Mouse (Mus musculus): ENCODE results near the gene Unc13a.

The Unc13a gene

DNA sequence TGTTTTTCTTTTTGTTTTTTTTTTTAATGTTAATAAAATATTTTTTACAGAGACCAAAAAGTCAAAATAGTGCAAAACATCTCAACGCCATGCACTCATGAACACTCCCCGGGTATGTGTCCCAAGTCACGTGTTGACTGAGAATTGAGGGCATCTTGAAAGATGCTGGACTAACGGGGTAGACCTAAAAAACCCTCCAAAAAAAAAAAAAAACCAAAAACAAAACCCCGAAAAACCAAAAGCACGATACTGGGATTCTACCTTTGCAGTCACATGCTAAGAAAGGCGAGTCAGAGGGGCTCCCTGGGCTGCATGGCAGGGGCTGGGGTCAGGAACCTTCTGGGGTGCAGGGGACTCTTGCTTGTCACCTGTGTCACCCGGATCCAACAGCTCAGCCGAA, 44.8 kb downstream of the Unc13a start:
- no peak for TF ChIP-seq GATA4 (IDR thresholded peaks at IDR 0.05; ENCODE audit: insufficient replicate concordance, low read length)

DNA sequence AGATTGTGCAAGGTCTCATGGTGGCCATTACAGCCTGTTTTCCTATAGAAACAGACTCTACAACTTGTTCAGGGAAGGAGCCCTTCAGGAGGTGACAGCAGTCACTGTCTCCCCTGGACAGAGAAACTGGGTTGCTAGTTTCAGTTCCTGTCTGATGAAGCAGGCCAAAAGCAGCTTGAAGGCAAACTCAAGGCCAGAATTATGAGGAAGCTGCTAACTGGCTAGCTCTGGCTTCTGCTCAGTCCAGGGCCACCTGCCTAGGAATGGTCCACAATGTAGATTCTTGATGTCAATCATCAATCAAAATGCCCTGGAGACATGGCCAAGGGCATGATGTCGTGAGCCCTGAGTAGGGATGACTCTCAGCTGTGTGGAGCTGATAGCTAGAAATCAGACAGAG, 46.5 kb downstream of the Unc13a start:
- no peak for TF ChIP-seq GATA4 (IDR thresholded peaks at IDR 0.05; ENCODE audit: insufficient replicate concordance, low read length)

DNA sequence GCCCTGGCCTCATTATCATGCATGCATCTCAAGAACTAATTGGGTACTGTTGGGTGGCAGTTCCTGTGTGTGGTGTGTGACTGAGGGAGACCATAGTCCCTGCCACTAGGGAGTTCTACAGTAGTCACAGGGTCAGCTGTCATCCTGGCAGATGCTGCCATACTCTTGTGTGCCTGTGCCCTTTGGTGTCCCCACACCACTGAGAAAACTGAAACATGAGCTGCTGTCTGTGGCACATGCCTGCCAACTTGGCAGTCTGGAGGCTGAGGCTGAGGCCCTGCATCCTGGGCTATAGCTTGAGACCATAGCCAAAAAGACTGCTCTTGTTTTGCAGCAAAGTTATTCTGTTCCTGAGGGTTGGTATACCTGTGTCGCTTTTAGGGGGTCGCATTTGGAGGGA, 51.8 kb downstream of the Unc13a start:
- TF ChIP-seq GATA4 (IDR thresholded peaks at IDR 0.05; ENCODE audit: insufficient replicate concordance, low read length) = no peak

DNA sequence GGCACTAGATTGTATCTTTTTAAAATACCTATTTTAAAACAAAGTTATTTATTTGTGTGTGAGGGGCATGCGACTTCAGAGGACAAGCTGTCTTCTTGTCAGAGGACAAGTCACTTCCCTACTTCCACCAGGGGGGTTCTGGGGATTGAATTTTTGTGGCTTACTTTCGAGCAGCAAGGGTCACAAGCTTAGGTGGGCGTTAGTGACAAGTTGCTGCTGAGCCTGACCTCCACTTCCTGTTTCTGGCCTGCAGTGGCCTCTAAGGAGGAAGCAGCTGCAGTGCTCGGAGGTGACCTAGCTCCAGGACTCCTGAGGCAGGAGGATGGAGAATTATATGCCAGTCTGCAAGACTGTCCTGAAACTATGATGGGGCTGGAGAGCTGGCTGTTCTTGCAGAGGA, 58.1 kb downstream of the Unc13a start:
- TF ChIP-seq GATA4 (IDR thresholded peaks at IDR 0.05; ENCODE audit: insufficient replicate concordance, low read length) = no peak

DNA sequence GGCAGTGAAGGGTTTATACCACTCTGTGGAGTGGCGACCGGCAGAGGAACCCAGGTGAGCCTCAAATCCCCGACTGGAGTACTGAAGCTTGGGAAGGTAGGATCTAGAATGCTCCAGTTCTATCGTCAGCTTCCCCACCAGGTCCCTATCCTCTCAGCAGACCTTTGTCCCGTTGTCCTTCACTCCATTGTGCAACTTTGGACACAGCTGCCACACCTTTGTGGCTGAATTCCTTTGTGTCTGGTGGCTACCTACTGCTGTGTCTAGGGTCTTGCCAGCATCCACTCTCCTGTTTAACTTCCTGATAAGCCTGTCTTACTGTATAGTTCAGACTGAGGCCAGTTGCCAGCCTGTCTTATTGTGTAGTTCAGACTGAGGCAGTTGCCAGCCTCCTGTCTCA, 59.4 kb downstream of the Unc13a start:
- TF ChIP-seq GATA4 (IDR thresholded peaks at IDR 0.05; ENCODE audit: insufficient replicate concordance, low read length) = no peak

DNA sequence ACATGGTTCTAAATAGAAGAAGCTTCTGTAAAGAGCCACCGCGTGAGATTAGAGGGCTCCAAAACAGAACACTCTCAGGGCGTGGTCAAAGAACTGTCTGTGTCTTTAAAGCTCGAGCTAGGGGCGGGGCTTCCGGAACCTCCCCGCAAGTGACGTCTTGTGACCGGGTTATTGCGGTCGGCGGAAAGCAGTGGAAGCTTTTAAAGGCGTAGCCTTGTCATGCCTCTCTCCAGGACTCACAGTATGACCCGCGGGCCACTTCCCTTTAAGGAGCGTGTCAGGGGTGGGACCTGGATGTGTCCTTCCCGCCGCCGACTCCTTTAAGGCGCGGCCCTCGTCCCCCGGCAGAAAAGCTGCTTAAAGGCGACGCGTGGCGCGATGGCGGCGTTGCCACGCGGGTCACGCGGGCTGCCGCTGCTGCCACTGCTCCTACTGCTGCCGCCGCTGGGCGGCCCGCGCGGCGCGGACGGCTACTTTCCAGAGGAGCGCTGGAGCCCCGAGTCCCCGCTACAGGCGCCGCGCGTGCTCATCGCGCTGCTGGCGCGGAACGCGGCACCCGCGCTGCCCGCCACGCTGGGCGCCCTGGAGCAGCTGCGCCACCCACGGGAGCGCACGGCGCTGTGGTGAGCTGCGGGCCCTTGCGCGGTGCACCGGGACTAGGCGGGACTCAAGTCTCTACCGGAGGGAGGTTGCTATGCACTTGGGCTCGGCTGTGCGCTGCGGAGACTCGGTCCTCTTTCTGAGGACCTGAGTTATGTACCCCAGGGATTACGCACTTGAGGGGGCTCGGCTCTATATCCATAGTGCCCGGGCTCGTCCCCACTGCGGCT, 60.5 kb downstream of the Unc13a start, which contains the start of gene Colgalt1:
Gene Colgalt1, plus strand, starts transcription at position 177 of the 830 bp plus-strand sequence.
- TF ChIP-seq GATA4 (IDR thresholded peaks at IDR 0.05; ENCODE audit: insufficient replicate concordance, low read length) = no peak; the same call in 1 of the 2 replicates

DNA sequence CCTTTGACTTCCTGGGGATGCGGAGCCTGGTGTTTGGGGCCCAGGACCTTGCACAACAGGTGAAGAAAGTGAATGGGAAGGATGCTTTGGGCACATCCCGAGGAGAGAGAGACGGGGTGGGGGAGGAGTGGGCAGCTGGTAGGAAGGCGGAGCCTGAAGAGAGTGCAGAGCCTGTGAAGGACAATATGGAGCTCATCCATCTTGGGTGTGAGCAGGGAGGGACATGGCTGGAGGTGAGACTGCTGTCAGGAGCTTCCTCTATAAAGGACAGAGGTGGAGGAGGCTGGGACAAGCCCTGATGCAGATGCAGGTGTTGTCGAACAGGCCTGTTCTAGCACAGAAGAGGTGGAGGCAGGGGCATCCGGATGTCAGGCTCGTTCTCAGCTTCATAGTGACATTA, 67.5 kb downstream of the Unc13a start:
- TF ChIP-seq GATA4 (IDR thresholded peaks at IDR 0.05; ENCODE audit: insufficient replicate concordance, low read length) = no peak

DNA sequence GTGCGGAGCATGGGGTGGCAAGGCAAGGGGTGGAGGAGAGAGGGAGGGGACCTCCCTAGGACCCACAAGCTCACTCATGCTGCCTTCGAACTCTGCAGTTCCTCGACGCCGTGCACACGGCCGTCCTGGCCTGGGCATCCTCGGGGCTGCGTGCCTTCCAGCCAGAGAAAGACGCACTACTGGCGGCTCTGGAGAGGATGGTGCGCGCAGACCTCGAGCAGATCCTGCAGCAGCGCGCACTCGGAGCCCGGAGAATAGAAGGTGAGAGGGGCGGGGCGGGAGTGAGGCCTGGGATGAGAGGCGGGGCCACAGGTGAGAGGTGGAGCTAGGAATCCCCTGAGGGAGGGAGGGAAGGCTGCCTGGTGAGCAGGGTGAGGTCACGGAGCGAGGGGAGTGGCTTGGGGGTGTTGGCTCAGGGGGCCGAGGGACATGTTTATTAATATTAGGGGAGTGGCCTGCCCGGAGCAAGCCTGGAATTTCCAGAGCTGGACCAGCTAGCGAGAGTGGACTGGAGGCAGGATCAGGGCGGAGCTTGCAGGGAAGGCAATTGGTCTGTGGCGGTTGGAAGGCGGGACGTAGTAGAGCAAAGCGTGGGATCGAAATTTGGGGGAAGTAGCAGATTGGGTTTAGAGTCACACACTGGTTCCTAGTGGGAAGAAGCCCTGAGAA, 68.8 kb downstream of the Unc13a start:
- TF ChIP-seq GATA4 (IDR thresholded peaks at IDR 0.05; ENCODE audit: insufficient replicate concordance, low read length) = no peak

DNA sequence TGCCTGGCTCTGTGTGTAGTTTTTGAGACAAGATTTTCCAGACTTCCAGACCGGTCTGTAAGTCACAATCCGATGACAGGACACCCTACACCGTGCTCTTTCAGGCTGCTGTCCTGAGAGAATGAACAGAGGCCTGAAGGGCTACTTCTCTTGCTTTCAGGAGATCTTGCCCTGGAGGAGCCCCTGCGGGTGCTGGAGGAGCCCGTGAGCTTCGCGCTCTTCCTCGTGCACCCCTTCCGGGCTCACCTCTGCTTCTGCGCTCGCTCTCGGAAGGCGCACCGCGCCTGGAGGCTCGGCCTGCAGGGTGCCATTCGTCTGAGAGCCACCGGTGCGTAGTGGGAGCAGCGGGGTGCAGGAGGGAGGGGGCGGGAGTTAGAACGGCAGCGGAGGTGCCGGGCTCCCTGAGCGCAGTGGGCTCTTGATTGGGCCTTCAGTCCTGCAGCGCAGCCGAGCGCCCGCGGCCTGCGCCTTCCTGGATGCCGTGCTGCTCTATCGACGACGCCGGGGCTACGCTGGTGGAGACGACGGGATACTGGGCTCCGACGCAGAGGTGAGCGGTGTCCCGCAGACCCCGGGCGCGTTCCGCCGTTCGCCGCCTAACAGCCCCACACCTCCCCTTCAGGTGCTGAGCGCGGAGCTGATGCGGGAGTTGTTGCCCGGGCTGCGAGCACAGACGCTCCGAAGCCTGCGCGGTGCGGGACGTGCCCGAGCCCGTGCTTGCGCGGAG, 69.5 kb downstream of the Unc13a start:
- no peak for TF ChIP-seq GATA4 (IDR thresholded peaks at IDR 0.05; ENCODE audit: insufficient replicate concordance, low read length)

DNA sequence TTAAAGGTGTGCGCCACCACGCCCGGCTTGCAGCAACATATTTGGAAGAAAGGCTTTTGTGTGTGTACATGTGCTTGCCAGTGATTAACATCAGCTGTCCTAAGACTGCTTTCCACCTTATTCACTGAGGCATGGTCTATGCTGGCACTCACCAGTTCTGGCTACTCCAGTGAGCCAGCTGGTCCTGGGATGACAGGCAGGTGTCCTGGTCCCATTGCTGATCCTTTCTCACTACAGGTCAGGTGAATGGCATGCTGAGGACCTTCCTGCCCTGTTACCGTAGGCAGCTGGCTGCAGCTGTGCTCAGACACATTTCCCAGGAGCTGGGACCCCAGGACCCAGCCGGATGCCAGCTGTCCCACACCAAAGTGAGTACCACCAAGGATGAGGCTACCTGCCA, 72.7 kb downstream of the Unc13a start:
- TF ChIP-seq GATA4 (IDR thresholded peaks at IDR 0.05; ENCODE audit: insufficient replicate concordance, low read length) = no peak

DNA sequence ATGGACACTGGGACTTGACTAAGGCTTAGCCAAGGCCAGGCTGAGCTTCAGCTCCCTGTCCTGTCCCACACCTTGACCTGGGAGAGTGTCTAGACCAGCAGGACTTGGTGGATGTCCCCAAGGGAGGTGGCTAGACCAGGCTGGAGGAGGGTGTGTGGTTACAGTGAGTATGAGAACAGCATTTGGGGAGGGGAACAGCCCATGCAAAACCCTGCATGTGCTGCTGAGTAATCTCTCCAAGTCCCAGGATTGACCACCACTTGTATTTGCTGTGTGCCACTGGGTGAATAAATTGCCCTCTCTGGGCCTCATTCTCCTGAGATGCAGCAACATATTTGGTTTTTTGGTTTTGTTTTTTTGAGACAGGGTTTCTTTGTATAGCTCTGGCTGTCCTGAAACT, 73.2 kb downstream of the Unc13a start:
- no peak for TF ChIP-seq GATA4 (IDR thresholded peaks at IDR 0.05; ENCODE audit: insufficient replicate concordance, low read length)

DNA sequence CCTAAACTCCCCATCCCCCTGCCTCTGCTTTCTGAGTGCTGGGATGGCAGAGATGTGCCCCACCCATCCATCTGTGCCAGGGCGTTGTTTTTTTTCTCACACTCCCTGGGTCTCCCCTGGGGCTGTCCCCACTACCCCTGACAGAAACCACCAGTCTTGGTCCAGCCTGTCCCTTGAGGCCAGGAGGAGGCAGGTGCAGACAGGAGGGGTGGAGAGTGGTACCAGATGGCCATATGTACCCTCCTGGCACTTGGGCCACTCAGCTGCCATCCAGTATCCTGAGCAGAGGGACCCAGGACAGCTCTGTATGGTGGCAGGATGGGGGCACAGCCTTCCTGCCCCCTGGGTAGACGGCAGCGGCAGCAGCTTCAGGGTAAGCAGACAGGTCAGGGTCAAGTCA, 74.1 kb downstream of the Unc13a start, which contains the start of gene Fam129c:
Gene Fam129c, plus strand, starts transcription at position 198 of the 400 bp plus-strand sequence.
- no peak for TF ChIP-seq GATA4 (IDR thresholded peaks at IDR 0.05; ENCODE audit: insufficient replicate concordance, low read length)

DNA sequence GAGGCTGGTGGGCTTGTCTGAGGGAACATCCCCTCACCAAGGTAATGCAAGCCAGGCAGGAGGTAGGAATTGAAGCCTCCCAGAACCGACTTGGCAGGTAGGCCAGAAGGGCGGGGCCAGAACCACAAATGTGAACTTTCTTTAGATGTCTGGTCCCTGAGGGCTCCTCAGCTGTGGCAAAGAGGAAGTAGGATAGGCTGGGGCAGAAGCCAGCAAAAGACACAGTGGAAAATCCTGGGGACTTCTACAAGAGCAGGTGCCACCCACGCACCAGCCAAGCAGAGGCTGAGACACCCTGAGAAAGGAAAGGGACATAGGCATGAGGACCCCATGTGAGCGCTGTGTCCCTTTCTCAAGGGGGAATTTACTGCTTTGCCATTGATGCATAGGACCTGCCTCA, 74.8 kb downstream of the Unc13a start:
- no peak for TF ChIP-seq GATA4 (IDR thresholded peaks at IDR 0.05; ENCODE audit: insufficient replicate concordance, low read length)

DNA sequence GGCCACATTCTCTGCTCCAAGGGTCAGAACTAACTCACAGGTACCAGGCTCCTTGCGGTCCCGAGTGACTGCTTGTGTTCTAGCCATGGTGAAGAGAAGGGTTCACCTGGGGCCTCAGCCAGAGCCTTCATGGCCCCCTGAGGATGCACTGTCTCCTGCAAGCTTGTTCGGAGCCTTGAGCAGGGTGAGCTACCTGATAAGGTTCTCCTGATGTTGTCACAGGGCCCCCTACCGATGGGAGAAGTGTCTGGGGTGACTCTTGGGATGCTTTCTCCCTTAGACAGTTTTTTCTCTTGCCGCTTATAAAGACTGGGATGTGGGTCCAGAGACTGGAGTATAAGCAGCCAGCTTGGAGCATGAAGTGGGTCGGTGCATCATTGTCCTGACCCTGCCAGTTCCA, 75.2 kb downstream of the Unc13a start:
- TF ChIP-seq GATA4 (IDR thresholded peaks at IDR 0.05; ENCODE audit: insufficient replicate concordance, low read length) = no peak

DNA sequence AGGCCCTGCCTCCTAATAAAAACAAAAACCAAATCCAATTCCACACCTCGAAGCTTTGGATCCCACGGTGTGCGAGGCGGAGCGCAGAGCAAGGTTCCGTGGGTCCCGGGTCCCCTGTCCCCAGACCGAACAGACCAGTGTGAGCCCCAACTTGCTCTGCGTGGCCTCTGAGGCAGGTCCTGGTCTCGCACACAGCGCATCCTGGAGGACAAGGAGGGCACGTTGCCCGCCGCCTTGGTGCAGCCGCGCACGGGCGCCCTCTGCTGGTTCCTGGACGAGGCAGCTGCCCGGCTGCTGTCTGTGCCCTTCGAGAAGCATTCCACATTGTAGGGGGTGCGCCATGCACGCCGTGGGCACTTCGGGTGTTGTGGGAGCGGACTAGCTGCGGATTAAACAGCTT, 75.7 kb downstream of the Unc13a start:
- TF ChIP-seq GATA4 (IDR thresholded peaks at IDR 0.05; ENCODE audit: insufficient replicate concordance, low read length) = no peak

DNA sequence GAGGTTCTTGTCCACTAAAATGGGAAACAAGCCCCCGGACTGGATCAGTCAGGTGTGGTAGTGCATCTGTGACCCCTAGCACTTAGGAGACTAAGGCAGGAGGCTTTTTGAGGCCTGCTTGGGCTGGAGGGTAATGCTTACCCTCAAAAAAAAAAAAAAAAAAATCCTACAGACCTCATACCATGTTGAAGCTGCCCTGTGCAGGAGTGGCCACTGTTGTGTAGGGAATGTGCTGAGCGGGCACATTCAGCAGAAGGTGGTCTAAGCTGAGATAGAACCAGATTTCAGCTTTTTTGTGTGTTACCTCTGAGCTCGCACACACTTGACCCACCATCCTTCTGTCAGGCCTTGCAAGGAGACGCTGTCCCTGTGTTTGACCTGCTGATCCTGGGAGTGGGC, 77.2 kb downstream of the Unc13a start:
- TF ChIP-seq GATA4 (IDR thresholded peaks at IDR 0.05; ENCODE audit: insufficient replicate concordance, low read length) = no peak
